Mouse (Mus musculus) megakaryocyte, embryonic 14.5 days (primary cell): ENCODE data around the gene Tmem210.

Experiments used
- FLI1 ChIP-seq: IDR thresholded peaks from 2 replicates; pipeline ENCODE4 v1.6.1; 2012; ENCODE audit warnings: low read length, inconsistent platforms, mixed read lengths
- GATA1 ChIP-seq: IDR thresholded peaks from 3 replicates; pipeline ENCODE4 v1.6.1; 2012; ENCODE audit warnings: mixed read lengths, low read length, inconsistent platforms, borderline replicate concordance

- TF ChIP-seq FLI1 (no peak), GATA1 (no peak)
These were observed 35.6 kb upstream of the Tmem210 start for GRCm38 (mm10) chr2:25252331-25252730.
